Mouse (Mus musculus): Measurements from ENCODE around the gene Gpkow. TPM values are rescaled to one million over a fixed set of nuclear protein-coding genes. Genes with fewer than 3 reads are reported as not detected.
A peak's percentile ranks its signal among the peaks of the same experiment; 100 is the strongest.
"Not testable (repeated sequence)": the region's sequence is repeated elsewhere in the genome, so short reads cannot be mapped to it uniquely, and the experiment has no call there.

The Gpkow gene
- polyA plus RNA-seq, 1 experiment from 2014 or later = 36.0 TPM

GRCm38 (mm10) chrX:7713764-7714134, 16.8 kb downstream of the Gpkow start:
- peak overlapping the region; percentile 69 for H3K27ac ChIP-seq
- H3K27me3 ChIP-seq (ENCODE audit: insufficient read depth, poor library complexity, severe bottlenecking); H3K36me3 ChIP-seq; H3K9me3 ChIP-seq; DNase-seq (ENCODE audit: low spot score); H3K4me1 ChIP-seq (replicated peaks): not testable (repeated sequence)
- peak overlapping the region; percentile 50 for H3K4me3 ChIP-seq
- 24% methylated on average over 6 of the region's 12 CpGs for WGBS

- H3K4me1 ChIP-seq (replicated peaks); H3K9me3 ChIP-seq; H3K36me3 ChIP-seq; H3K27me3 ChIP-seq (ENCODE audit: insufficient read depth, poor library complexity, severe bottlenecking): not testable (repeated sequence)
- DNase-seq (ENCODE audit: low spot score) = peak; percentile 90
- peak within 1 kb of the TSS; percentile 86 for H3K27ac ChIP-seq
- H3K4me3 ChIP-seq = peak within 1 kb of the TSS; percentile 50
- WGBS = 15% methylated on average over 57 of the region's 60 CpGs
These were observed 17.4 kb downstream of the Gpkow start, which contains the start of gene Wdr45 for GRCm38 (mm10) chrX:7714135-7714899. Wdr45 (plus strand) TSS chrX:7714333.

DNA sequence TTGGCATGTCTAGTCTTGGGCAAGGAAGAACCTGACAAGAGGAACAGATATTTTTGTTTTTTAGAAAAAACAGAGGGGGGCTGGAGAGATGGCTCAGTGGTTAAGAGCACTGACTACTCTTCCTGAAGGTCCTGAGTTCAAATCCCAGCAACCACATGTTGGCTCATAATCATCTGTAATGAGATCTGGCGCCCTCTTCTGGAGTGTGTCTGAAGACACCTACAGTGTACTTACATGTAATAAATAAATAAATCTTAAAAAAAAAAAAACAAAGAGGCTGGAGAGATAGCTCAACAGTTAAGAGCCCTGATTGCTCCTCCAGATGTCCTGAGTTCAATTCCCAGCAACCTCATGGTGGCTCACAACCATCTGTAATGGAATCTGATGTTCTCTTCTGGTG, 19.1 kb downstream of the Gpkow start:
- not testable (repeated sequence) for H3K9me3 ChIP-seq; H3K27me3 ChIP-seq (ENCODE audit: insufficient read depth, poor library complexity, severe bottlenecking); H3K36me3 ChIP-seq; H3K4me1 ChIP-seq (replicated peaks); H3K4me3 ChIP-seq; H3K27ac ChIP-seq; DNase-seq (ENCODE audit: low spot score)
- 23% methylated on average over 1 of the region's 1 CpGs for WGBS

DNA sequence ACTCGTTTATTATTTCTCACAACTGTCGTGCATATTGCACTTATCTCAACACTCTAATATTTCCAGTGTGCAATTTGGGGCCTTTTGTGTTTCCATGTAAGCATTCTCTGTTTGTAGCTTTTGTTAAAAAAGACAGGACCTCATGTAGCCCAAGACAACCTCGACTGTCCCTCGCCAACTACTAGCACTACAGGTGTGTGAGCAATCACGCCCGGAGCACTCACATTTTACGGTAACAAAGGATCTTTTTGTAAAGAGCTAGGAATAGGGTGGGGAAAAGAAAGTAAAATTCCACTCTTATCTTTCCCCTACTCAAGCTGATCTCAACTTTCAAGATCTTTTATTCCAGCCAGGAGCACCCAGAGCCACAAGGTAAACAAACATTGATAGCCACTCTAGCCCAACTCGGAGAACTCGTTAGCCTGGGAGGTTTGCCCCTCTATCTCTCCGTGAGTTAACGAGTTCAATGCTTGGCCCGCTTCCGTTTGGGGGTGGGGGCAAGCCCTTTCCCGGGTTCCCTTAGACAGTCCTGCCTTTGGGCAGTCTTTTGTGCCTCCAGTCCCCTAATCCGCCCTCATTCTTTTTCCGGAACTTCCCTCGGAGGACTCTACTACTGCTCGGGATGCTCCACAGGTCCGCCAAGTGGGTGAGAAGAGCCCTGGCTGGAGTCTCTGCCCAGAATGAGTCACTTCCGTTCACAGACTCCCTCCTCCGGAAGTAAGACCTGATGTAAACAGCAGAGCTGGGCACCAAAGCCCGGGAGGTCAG, 24.8 kb downstream of the Gpkow start, which contains the start of gene Gm45208:
TSS of gene Gm45208 (plus strand) at position 732 of the 768 bp plus-strand sequence.
- H3K27ac ChIP-seq = peak within 1 kb of the TSS; percentile 95
- peak within 1 kb of the TSS; percentile 65 for H3K4me3 ChIP-seq
- 0 out of 2 replicates have a peak, but pooled peaks cover 3% of the 10 kb centered on the region for H3K9me3 ChIP-seq
- H3K27me3 ChIP-seq (ENCODE audit: insufficient read depth, poor library complexity, severe bottlenecking) = no peaks in the 10 kb centered on the region
- peaks cover 7% of the 10 kb centered on the region for H3K4me1 ChIP-seq (replicated peaks)
- 22% methylated on average over 22 of the region's 22 CpGs for WGBS
- peaks cover 22% of the 10 kb centered on the region for H3K36me3 ChIP-seq
- DNase-seq (ENCODE audit: low spot score) = peak; percentile 73

DNA sequence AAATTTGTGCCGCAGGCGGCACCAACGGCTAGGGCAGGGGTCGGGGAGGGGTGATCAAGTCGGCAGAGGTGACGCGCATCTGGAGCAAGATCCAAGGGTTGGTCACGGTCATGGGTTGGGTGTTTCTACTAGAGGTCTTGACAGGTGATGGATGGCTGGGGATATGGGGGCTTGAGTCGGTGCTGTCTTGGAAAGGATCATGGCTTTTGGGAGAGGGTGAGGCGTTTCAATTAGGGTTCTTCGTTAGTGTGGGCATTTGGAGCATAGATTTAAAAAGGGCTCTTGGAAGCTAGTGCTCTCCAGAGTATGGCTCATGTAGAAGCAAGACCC, 25.3 kb downstream of the Gpkow start:
- peaks cover 27% of the 10 kb centered on the region for H3K36me3 ChIP-seq
- peaks cover 7% of the 10 kb centered on the region; the same call in 1 of the 2 replicates for H3K9me3 ChIP-seq
- H3K27ac ChIP-seq = peak overlapping the region; percentile 95
- WGBS = 32% methylated on average over 11 of the region's 11 CpGs
- peak overlapping the region; percentile 65 for H3K4me3 ChIP-seq
- DNase-seq (ENCODE audit: low spot score) = no peak
- H3K4me1 ChIP-seq (replicated peaks) = peaks cover 7% of the 10 kb centered on the region
- no peaks in the 10 kb centered on the region for H3K27me3 ChIP-seq (ENCODE audit: insufficient read depth, poor library complexity, severe bottlenecking)

DNA sequence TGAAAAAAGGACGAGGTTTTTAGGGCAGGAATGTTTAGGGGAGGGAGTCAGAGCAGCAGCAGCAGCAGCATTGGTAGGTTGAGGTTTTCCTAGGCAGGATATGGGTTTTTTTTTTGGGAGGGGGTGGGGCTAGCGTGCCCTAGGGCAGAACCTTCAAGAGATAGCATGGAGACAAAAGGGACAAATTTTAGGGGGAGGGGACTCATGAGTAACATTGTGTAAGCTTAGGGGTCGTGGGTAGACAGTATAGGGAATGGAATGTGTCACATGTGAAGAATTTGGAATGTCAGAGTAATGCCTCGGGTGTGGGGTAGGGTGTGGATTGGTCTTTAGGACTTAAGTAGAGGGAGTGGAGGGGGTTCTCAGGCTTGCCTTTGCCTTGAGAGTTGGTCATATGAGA, 25.8 kb downstream of the Gpkow start:
- Histone ChIP-seq H3K4me1 (replicated peaks) (peaks cover 9% of the 10 kb centered on the region), H3K4me3 (peak overlapping the region; percentile 65), H3K27me3 (ENCODE audit: insufficient read depth, poor library complexity, severe bottlenecking) (no peaks in the 10 kb centered on the region), H3K36me3 (peaks cover 27% of the 10 kb centered on the region), H3K9me3 (peaks cover 7% of the 10 kb centered on the region; the same call in 1 of the 2 replicates), H3K27ac (no peak overlapping the region)
- no peak for DNase-seq (ENCODE audit: low spot score)
- 29% methylated on average over 4 of the region's 4 CpGs for WGBS

- no peak for DNase-seq (ENCODE audit: low spot score)
- Histone ChIP-seq H3K9me3 (peaks cover 7% of the 10 kb centered on the region; the same call in 1 of the 2 replicates), H3K27me3 (ENCODE audit: insufficient read depth, poor library complexity, severe bottlenecking) (no peaks in the 10 kb centered on the region), H3K4me3 (no peak overlapping the region), H3K36me3 (peaks cover 27% of the 10 kb centered on the region), H3K27ac (no peak overlapping the region), H3K4me1 (replicated peaks) (peaks cover 15% of the 10 kb centered on the region)
- WGBS = 89% methylated on average over 7 of the region's 7 CpGs
These were observed 27.2 kb downstream of the Gpkow start for GRCm38 (mm10) chrX:7724135-7724534.

- Histone ChIP-seq H3K9me3 (peaks cover 7% of the 10 kb centered on the region; the same call in 1 of the 2 replicates), H3K36me3 (peaks cover 27% of the 10 kb centered on the region), H3K27ac (no peak overlapping the region), H3K4me3 (no peak overlapping the region), H3K27me3 (ENCODE audit: insufficient read depth, poor library complexity, severe bottlenecking) (no peaks in the 10 kb centered on the region), H3K4me1 (replicated peaks) (peaks cover 20% of the 10 kb centered on the region)
- DNase-seq (ENCODE audit: low spot score) = no peak
- WGBS = 85% methylated on average over 12 of the region's 12 CpGs
These were observed 28.9 kb downstream of the Gpkow start for GRCm38 (mm10) chrX:7725841-7726240.

- H3K27ac ChIP-seq = no peak overlapping the region
- 91% methylated on average over 13 of the region's 13 CpGs for WGBS
- H3K4me1 ChIP-seq (replicated peaks) = peaks cover 20% of the 10 kb centered on the region
- peaks cover 27% of the 10 kb centered on the region for H3K36me3 ChIP-seq
- no peaks in the 10 kb centered on the region for H3K27me3 ChIP-seq (ENCODE audit: insufficient read depth, poor library complexity, severe bottlenecking)
- DNase-seq (ENCODE audit: low spot score) = no peak
- no peak overlapping the region for H3K4me3 ChIP-seq
- H3K9me3 ChIP-seq = peaks cover 7% of the 10 kb centered on the region; the same call in 1 of the 2 replicates
These were observed 30.2 kb downstream of the Gpkow start for GRCm38 (mm10) chrX:7727176-7727575.

DNA sequence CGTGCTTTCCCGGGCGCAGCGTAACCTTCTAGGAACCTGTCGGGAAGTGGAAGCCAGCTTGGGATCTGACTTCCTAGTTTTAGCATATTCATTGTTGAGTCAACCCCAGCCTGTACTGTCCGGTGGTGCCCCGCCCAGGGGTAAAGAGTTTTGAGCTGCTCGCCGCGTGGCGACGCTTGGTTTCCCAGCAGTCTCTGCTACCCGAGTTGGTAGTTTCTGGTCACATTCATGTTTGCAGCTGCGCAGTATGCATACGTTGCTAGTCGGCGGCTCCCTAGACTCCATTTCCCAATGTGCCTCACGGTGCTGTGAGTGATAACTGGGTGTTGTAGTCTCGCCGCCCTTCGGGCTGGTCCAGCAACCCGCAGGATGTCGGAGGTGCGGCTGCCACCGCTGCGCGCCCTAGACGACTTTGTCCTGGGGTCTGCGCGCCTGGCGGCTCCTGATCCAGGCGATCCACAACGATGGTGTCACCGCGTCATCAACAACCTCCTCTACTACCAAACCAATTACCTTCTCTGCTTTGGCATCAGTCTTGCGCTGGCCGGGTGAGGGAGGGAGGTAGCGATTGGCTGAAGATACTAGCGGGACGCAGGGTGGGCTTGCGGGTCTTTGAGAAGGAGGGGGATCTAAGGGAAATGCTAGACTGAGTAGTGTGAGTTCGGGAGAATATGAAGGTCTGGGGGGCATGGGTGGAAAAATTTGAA, 31.4 kb downstream of the Gpkow start, which contains the start of gene Praf2:
TSS of gene Praf2 (plus strand) at position 225 of the 707 bp plus-strand sequence.
- H3K36me3 ChIP-seq = peaks cover 32% of the 10 kb centered on the region
- peak within 1 kb of the TSS; percentile 77 for H3K27ac ChIP-seq
- WGBS = 22% methylated on average over 42 of the region's 42 CpGs
- H3K4me1 ChIP-seq (replicated peaks) = peaks cover 13% of the 10 kb centered on the region
- peaks cover 7% of the 10 kb centered on the region; the same call in 1 of the 2 replicates for H3K9me3 ChIP-seq
- no peaks in the 10 kb centered on the region for H3K27me3 ChIP-seq (ENCODE audit: insufficient read depth, poor library complexity, severe bottlenecking)
- peak; percentile 78 for DNase-seq (ENCODE audit: low spot score)
- peak within 1 kb of the TSS; percentile 57 for H3K4me3 ChIP-seq

DNA sequence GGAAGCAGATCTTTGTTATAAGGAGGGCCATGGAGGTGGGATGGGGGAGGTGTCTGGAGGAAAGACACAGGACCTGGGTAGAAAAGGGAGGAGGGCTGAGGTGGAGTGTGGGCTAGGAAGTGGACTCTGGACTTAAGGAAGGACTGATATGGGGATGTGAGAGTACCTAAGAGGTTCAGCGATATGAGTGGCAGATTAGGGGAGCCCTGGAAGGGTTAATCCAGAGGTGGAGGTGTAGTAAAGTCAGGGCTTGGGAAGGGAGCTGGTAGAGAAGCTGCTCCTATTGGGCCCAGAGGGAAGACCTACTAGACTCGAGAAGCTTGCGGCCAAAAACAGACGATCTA, 32.0 kb downstream of the Gpkow start:
- no peaks in the 10 kb centered on the region for H3K27me3 ChIP-seq (ENCODE audit: insufficient read depth, poor library complexity, severe bottlenecking)
- peaks cover 18% of the 10 kb centered on the region for H3K4me1 ChIP-seq (replicated peaks)
- peak overlapping the region; percentile 57 for H3K4me3 ChIP-seq
- no peak for DNase-seq (ENCODE audit: low spot score)
- H3K27ac ChIP-seq = peak overlapping the region; percentile 77
- peaks cover 10% of the 10 kb centered on the region; the same call in 1 of the 2 replicates for H3K9me3 ChIP-seq
- H3K36me3 ChIP-seq = peaks cover 32% of the 10 kb centered on the region
- WGBS = 32% methylated on average over 4 of the region's 4 CpGs

DNA sequence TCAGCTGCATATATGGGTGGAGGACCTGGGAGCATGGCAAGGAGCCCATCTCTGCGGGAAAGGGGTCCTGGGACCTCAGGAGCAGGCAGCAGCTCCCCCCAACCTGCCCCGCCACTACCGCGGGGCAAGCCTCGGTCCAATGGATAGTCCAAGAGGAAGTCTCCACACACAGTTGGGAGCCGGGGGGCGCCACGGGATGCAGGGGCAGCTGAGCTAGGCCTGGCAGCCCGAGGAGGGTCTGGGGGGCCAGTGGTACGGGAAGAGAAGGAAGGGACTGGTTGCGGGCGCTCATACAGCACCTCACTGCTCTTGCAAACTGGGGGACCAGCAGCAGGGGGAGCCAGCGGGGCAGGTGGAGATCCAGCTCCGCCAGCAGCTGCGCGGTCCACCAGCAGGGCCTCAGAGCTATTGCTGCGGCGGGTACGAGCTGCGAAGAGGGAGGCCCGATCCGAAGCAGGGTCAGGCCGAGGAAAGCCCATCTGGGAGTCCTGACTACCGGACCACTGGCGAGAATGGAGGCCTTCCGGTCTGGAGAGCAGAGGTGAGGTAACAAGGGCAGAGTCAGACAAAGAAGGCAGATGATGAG, 36.7 kb downstream of the Gpkow start:
- Histone ChIP-seq H3K36me3 (peaks cover 33% of the 10 kb centered on the region; the same call in 1 of the 2 replicates), H3K4me3 (no peak overlapping the region), H3K27me3 (ENCODE audit: insufficient read depth, poor library complexity, severe bottlenecking) (no peaks in the 10 kb centered on the region), H3K9me3 (peaks cover 4% of the 10 kb centered on the region; the same call in 1 of the 2 replicates), H3K4me1 (replicated peaks) (peaks cover 13% of the 10 kb centered on the region), H3K27ac (no peak overlapping the region)
- 34% methylated on average over 26 of the region's 26 CpGs for WGBS
- peak; percentile 60 for DNase-seq (ENCODE audit: low spot score)

Data from hindbrain, embryonic 10.5 days (tissue).